Mouse (Mus musculus): ENCODE results near the gene Scgb1a1. TPM values are rescaled to one million over a fixed set of nuclear protein-coding genes. Genes with fewer than 3 reads are reported as not detected.

The Scgb1a1 gene
- polyA plus RNA-seq, 2 experiments = not detected

DNA sequence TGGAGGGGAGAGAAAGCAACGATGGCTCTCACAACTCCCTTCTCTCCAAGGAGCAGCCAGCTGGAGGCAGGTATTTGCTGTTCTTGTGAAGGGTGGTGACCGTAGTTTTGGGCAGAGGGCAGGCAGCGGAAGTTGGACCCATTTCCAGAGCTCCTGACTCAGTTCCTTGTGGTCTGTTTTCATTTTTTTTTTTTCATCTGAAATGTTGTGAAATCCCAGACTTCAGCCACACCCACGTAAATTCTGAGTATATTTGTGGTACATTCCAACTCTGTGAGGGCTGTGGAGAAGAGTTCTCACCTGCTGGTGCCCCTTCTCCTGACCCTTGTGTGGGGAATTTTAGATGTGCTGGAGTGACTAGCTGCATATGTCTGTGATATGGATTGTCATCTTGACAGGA lies 27.7 kb downstream of the Scgb1a1 start:
- 70% methylated on average over 4 of the region's 4 CpGs for WGBS
- H3K9ac ChIP-seq (ENCODE audit: low read depth, low read length, severe bottlenecking) = no peak overlapping the region
- ATAC-seq (ENCODE audit: low FRiP score, low read depth) (no peak), DNase-seq (ENCODE audit: low spot score) (no peak)
- H3K27ac ChIP-seq (replicated peaks; ENCODE audit: low read depth, low read length) = no peak overlapping the region
- H3K4me2 ChIP-seq (replicated peaks; ENCODE audit: low read depth, low read length, severe bottlenecking) = no peak overlapping the region
- H3K4me1 ChIP-seq (ENCODE audit: control insufficient read depth, insufficient read depth, low read length) = no peaks in the 10 kb centered on the region
- H3K27me3 ChIP-seq (ENCODE audit: control insufficient read depth, insufficient read depth, low read length) = no peaks in the 10 kb centered on the region
- H3K36me3 ChIP-seq (ENCODE audit: control insufficient read depth, insufficient read depth, low read length) = no peaks in the 10 kb centered on the region
- H3K9me3 ChIP-seq (ENCODE audit: control insufficient read depth, low read length) = no peaks in the 10 kb centered on the region
- no peak for TF ChIP-seq POLR2A (IDR thresholded peaks at IDR 0.05; ENCODE audit: borderline replicate concordance, extremely low read depth, insufficient read depth, insufficient read length)
- H3K4me3 ChIP-seq (replicated peaks; ENCODE audit: low read length) = no peak overlapping the region

DNA sequence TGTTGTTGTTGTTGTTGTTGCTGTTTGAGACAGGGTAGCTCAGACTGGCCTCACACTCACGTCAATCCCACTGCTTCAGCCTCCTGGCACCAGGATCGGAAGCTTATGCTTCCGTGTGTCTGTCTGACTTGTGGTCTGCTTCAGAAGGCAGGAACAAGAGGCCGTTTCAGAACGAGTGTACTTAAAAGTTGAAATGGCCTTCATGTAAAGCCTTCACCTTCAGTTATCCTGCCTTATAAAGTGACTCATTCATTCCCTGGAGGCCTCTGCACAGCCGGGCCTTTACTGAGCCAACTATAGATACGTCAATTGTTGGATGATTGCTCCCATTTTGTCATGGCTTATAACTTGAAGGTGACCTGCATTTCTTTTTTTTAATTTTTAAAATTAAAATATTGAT lies 28.4 kb downstream of the Scgb1a1 start:
- no peak overlapping the region for H3K9ac ChIP-seq (ENCODE audit: low read depth, low read length, severe bottlenecking)
- no peaks in the 10 kb centered on the region for H3K27me3 ChIP-seq (ENCODE audit: control insufficient read depth, insufficient read depth, low read length)
- no peaks in the 10 kb centered on the region for H3K9me3 ChIP-seq (ENCODE audit: control insufficient read depth, low read length)
- no peak overlapping the region for H3K4me2 ChIP-seq (replicated peaks; ENCODE audit: low read depth, low read length, severe bottlenecking)
- DNase-seq (ENCODE audit: low spot score) (no peak), ATAC-seq (ENCODE audit: low FRiP score, low read depth) (no peak)
- no peak for TF ChIP-seq POLR2A (IDR thresholded peaks at IDR 0.05; ENCODE audit: borderline replicate concordance, extremely low read depth, insufficient read depth, insufficient read length)
- no peaks in the 10 kb centered on the region for H3K36me3 ChIP-seq (ENCODE audit: control insufficient read depth, insufficient read depth, low read length)
- H3K27ac ChIP-seq (replicated peaks; ENCODE audit: low read depth, low read length) = no peak overlapping the region
- H3K4me3 ChIP-seq (replicated peaks; ENCODE audit: low read length) = no peak overlapping the region
- 68% methylated on average over 7 of the region's 7 CpGs for WGBS
- no peaks in the 10 kb centered on the region for H3K4me1 ChIP-seq (ENCODE audit: control insufficient read depth, insufficient read depth, low read length)

DNA sequence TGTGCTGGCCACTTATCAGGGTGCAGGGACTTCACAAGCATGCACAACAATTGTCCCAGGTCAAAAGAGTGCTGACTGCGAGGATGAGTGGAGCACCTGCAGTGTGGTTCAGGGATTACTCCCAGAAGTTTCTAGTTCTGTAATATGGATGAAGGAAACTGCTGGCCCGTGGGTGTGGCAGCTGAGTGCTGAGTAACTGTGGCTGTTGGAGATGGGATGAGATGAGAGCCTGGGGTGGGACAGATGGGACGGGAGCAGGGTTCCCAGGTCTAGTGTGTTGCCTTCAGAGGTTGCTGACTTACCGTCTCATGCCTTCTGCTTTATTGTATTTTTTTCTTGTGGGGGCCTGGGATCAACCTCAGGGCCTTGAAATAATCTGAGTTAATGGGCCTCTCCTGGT lies 28.8 kb downstream of the Scgb1a1 start:
- DNase-seq (ENCODE audit: low spot score) (no peak), ATAC-seq (ENCODE audit: low FRiP score, low read depth) (no peak)
- H3K27me3 ChIP-seq (ENCODE audit: control insufficient read depth, insufficient read depth, low read length) = no peaks in the 10 kb centered on the region
- no peak overlapping the region for H3K4me3 ChIP-seq (replicated peaks; ENCODE audit: low read length)
- no peaks in the 10 kb centered on the region for H3K4me1 ChIP-seq (ENCODE audit: control insufficient read depth, insufficient read depth, low read length)
- H3K9me3 ChIP-seq (ENCODE audit: control insufficient read depth, low read length) = no peaks in the 10 kb centered on the region
- no peaks in the 10 kb centered on the region for H3K36me3 ChIP-seq (ENCODE audit: control insufficient read depth, insufficient read depth, low read length)
- no peak for TF ChIP-seq POLR2A (IDR thresholded peaks at IDR 0.05; ENCODE audit: borderline replicate concordance, extremely low read depth, insufficient read depth, insufficient read length)
- no peak overlapping the region for H3K9ac ChIP-seq (ENCODE audit: low read depth, low read length, severe bottlenecking)
- WGBS = 74% methylated on average over 4 of the region's 4 CpGs
- H3K27ac ChIP-seq (replicated peaks; ENCODE audit: low read depth, low read length) = no peak overlapping the region
- H3K4me2 ChIP-seq (replicated peaks; ENCODE audit: low read depth, low read length, severe bottlenecking) = no peak overlapping the region

DNA sequence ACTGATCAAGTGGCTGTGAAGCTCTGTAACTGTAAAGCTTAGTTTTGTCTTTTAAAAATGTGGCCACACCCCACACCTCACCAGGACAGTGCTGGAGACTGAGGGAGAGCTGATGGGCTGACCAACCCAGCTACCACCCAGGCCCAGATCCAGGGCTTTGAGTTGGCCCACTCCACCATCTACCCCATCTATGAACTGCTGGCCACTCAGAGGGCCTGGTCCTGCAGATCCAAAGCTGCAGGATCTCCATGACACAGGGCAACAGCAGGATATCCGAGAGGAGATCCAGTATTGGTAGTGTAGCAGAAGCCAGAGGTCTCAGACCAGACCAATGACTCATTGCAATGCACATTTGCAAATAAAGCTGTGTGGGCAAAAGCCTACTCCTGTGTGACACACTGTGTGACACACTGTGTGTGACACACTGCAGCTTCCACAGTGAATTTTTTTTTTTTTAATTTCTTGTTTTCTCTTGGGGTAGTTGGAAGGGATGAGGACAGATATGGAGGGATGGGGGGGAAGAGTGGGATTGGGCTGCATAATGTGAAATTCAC lies 29.4 kb downstream of the Scgb1a1 start:
- Histone ChIP-seq H3K4me2 (replicated peaks; ENCODE audit: low read depth, low read length, severe bottlenecking) (no peak overlapping the region), H3K27me3 (ENCODE audit: control insufficient read depth, insufficient read depth, low read length) (no peaks in the 10 kb centered on the region), H3K9ac (ENCODE audit: low read depth, low read length, severe bottlenecking) (no peak overlapping the region), H3K36me3 (ENCODE audit: control insufficient read depth, insufficient read depth, low read length) (no peaks in the 10 kb centered on the region), H3K27ac (replicated peaks; ENCODE audit: low read depth, low read length) (no peak overlapping the region), H3K4me1 (ENCODE audit: control insufficient read depth, insufficient read depth, low read length) (peaks cover 2% of the 10 kb centered on the region; the same call in 1 of the 2 replicates), H3K9me3 (ENCODE audit: control insufficient read depth, low read length) (no peaks in the 10 kb centered on the region), H3K4me3 (replicated peaks; ENCODE audit: low read length) (no peak overlapping the region)
- WGBS = 75% methylated on average over 1 of the region's 1 CpGs
- no peak for DNase-seq (ENCODE audit: low spot score)
- TF ChIP-seq POLR2A (IDR thresholded peaks at IDR 0.05; ENCODE audit: borderline replicate concordance, extremely low read depth, insufficient read depth, insufficient read length) = no peak
- no peak for ATAC-seq (ENCODE audit: low FRiP score, low read depth)

DNA sequence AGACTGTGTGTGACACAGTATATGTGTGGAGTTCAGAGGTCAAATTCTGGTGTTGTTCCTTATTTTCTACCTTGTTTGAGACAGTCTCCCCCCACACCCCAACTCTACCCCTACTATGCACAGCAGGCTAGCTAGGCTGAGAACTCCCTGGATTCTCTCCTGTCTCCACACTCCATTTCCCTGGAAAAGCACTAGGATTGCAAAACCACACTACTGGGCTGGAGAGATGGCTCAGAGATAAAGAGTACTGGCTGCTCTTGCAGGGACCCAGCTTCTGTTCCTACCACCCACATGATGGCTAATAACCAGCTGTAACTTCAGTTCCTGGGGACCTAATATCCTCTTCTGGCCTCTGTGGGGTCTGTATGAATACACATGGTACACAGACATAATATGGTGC lies 30.1 kb downstream of the Scgb1a1 start:
- ATAC-seq (ENCODE audit: low FRiP score, low read depth) = no peak
- TF ChIP-seq POLR2A (IDR thresholded peaks at IDR 0.05; ENCODE audit: borderline replicate concordance, extremely low read depth, insufficient read depth, insufficient read length) = no peak
- H3K4me1 ChIP-seq (ENCODE audit: control insufficient read depth, insufficient read depth, low read length) = peaks cover 9% of the 10 kb centered on the region
- no peaks in the 10 kb centered on the region for H3K27me3 ChIP-seq (ENCODE audit: control insufficient read depth, insufficient read depth, low read length)
- DNase-seq (ENCODE audit: low spot score) = no peak
- no peaks in the 10 kb centered on the region for H3K9me3 ChIP-seq (ENCODE audit: control insufficient read depth, low read length)
- no peaks in the 10 kb centered on the region for H3K36me3 ChIP-seq (ENCODE audit: control insufficient read depth, insufficient read depth, low read length)
- no peak overlapping the region for H3K27ac ChIP-seq (replicated peaks; ENCODE audit: low read depth, low read length)
- H3K4me3 ChIP-seq (replicated peaks; ENCODE audit: low read length) = no peak overlapping the region
- no peak overlapping the region for H3K4me2 ChIP-seq (replicated peaks; ENCODE audit: low read depth, low read length, severe bottlenecking)
- no peak overlapping the region for H3K9ac ChIP-seq (ENCODE audit: low read depth, low read length, severe bottlenecking)

Data from limb, embryonic 14.5 days (tissue).